Mouse (Mus musculus): Measurements from ENCODE around the gene Card9. TPM values are rescaled to one million over a fixed set of nuclear protein-coding genes. Genes with fewer than 3 reads are reported as not detected.
"Not testable (repeated sequence)": the region's sequence is repeated elsewhere in the genome, so short reads cannot be mapped to it uniquely, and the experiment has no call there.

The Card9 gene
- polyA plus RNA-seq, 1 experiment from 2014 or later, result 0.51 TPM

DNA sequence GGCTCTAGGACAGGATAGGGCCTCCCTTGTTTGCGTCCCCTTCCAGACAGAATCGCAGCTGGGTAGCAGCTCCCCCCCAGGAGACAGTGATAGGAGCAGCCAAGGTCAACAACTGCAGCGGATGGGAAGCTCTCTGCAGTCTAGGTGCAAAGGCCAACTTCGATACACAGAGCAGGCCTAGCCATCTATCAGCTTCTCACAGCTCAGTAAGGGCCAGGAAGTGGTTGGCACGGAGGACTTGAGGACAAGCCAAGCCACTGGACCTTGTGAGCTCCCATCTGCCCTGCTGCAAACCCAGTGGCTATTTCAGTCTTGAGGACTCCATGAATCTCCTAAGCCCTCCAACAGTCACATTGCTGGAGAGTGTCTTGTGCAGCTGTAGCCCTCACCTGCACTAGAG is 38.9 kb upstream of the Card9 start:
- H3K4me2 ChIP-seq (replicated peaks; ENCODE audit: low read depth, low read length), result no peak overlapping the region
- H3K4me1 ChIP-seq (ENCODE audit: control insufficient read depth, insufficient read depth, low read length), result no peaks in the 10 kb centered on the region
- ATAC-seq (ENCODE audit: insufficient number of reproducible peaks, insufficient read depth, low FRiP score, low read depth), result no peak
- no peaks in the 10 kb centered on the region for H3K9me3 ChIP-seq (ENCODE audit: control insufficient read depth, low read depth, low read length)
- no peak overlapping the region for H3K9ac ChIP-seq (replicated peaks; ENCODE audit: low read depth, low read length)
- H3K27me3 ChIP-seq (ENCODE audit: control insufficient read depth, insufficient read depth, low read length), result no peaks in the 10 kb centered on the region
- H3K4me3 ChIP-seq (ENCODE audit: low read depth, low read length), result no peak overlapping the region
- H3K27ac ChIP-seq (ENCODE audit: low read length), result no peak overlapping the region
- WGBS, result 81% methylated on average over 5 of the region's 5 CpGs
- H3K36me3 ChIP-seq (ENCODE audit: control insufficient read depth, insufficient read depth, low read length), result peaks cover 70% of the 10 kb centered on the region

DNA sequence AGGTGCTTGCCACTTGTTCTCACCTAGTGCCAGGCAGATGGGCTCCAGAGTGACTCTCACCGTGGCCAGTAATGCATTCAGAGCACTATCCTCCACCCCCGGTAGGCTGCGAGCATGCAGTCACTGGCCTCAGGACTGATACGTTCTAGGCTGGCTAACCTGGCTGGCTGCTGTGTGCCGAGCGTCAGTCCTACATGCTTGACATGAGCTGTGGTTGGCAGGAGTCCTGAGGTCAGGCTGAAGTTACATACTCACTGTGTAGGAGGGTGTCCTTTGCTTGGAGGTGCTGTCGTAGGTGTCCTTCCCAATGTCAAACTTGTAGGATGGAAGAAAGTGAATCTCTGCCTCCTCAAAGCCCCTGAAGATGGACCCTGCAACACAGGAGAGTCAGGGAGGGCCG is 38.3 kb upstream of the Card9 start:
- no peak overlapping the region for H3K27ac ChIP-seq (ENCODE audit: low read length)
- WGBS, result 88% methylated on average over 8 of the region's 8 CpGs

DNA sequence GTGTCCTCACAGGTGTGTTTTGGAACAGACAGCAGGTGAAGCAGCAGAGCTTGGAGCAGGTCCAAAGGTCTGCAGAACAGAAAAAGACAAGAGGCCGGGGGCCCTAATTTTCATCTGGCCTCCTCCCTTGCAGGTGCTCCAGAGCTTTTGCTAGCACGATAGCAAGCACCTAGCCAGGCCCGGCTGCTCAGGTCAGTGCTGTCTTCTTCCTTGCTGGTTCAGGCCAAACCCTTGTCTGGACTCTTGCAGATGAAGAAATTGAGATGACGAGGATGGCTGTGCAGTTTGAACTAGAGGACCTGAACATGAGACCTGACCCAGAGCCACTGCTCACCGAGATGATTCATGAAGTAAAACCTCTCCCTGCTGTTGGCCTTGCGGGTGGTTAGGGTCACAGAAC is 30.9 kb upstream of the Card9 start:
- Histone ChIP-seq H3K4me3 (ENCODE audit: low read depth, low read length) (no peak overlapping the region), H3K4me2 (replicated peaks; ENCODE audit: low read depth, low read length) (no peak overlapping the region), H3K9ac (replicated peaks; ENCODE audit: low read depth, low read length) (no peak overlapping the region), H3K27me3 (ENCODE audit: control insufficient read depth, insufficient read depth, low read length) (no peaks in the 10 kb centered on the region), H3K27ac (ENCODE audit: low read length) (no peak overlapping the region), H3K36me3 (ENCODE audit: control insufficient read depth, insufficient read depth, low read length) (peaks cover 70% of the 10 kb centered on the region), H3K4me1 (ENCODE audit: control insufficient read depth, insufficient read depth, low read length) (peaks cover 9% of the 10 kb centered on the region; the same call in 1 of the 2 replicates), H3K9me3 (ENCODE audit: control insufficient read depth, low read depth, low read length) (no peaks in the 10 kb centered on the region)
- ATAC-seq (ENCODE audit: insufficient number of reproducible peaks, insufficient read depth, low FRiP score, low read depth), result no peak
- WGBS, result 95% methylated on average over 6 of the region's 6 CpGs

More for the DNA sequence above, 38.3 kb upstream of the Card9 start:
- peaks cover 77% of the 10 kb centered on the region for H3K36me3 ChIP-seq (ENCODE audit: control insufficient read depth, insufficient read depth, low read length)
- H3K27me3 ChIP-seq (ENCODE audit: control insufficient read depth, insufficient read depth, low read length), result no peaks in the 10 kb centered on the region
- H3K4me2 ChIP-seq (replicated peaks; ENCODE audit: low read depth, low read length), result no peak overlapping the region
- no peaks in the 10 kb centered on the region for H3K4me1 ChIP-seq (ENCODE audit: control insufficient read depth, insufficient read depth, low read length)
- H3K4me3 ChIP-seq (ENCODE audit: low read depth, low read length), result no peak overlapping the region
- ATAC-seq (ENCODE audit: insufficient number of reproducible peaks, insufficient read depth, low FRiP score, low read depth), result no peak
- H3K9me3 ChIP-seq (ENCODE audit: control insufficient read depth, low read depth, low read length), result no peaks in the 10 kb centered on the region
- no peak overlapping the region for H3K9ac ChIP-seq (replicated peaks; ENCODE audit: low read depth, low read length)

DNA sequence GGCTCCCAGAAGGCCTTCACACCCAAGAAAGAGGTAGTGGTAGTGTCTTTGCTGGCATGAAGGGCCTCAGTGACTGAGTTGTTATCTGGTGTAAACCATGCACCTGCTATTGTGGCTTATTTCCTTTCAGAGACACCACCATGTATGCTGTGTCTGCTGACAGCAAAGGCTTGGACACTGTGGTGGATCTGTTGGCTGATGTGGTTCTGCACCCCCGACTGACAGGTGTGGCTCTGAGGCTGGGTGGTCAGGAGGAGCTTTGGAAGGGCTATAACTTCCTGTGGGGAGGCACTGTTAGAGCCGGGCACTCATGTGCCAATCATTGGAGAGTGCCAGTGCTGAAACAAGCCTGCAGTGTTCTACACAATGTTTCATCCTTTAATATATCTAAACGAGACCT is 30.2 kb upstream of the Card9 start:
- Histone ChIP-seq H3K4me2 (replicated peaks; ENCODE audit: low read depth, low read length) (no peak overlapping the region), H3K36me3 (ENCODE audit: control insufficient read depth, insufficient read depth, low read length) (peaks cover 70% of the 10 kb centered on the region), H3K4me3 (ENCODE audit: low read depth, low read length) (no peak overlapping the region), H3K27ac (ENCODE audit: low read length) (no peak overlapping the region), H3K9me3 (ENCODE audit: control insufficient read depth, low read depth, low read length) (no peaks in the 10 kb centered on the region), H3K27me3 (ENCODE audit: control insufficient read depth, insufficient read depth, low read length) (no peaks in the 10 kb centered on the region), H3K4me1 (ENCODE audit: control insufficient read depth, insufficient read depth, low read length) (peaks cover 9% of the 10 kb centered on the region; the same call in 1 of the 2 replicates), H3K9ac (replicated peaks; ENCODE audit: low read depth, low read length) (no peak overlapping the region)
- 85% methylated on average over 3 of the region's 3 CpGs for WGBS
- ATAC-seq (ENCODE audit: insufficient number of reproducible peaks, insufficient read depth, low FRiP score, low read depth), result no peak

DNA sequence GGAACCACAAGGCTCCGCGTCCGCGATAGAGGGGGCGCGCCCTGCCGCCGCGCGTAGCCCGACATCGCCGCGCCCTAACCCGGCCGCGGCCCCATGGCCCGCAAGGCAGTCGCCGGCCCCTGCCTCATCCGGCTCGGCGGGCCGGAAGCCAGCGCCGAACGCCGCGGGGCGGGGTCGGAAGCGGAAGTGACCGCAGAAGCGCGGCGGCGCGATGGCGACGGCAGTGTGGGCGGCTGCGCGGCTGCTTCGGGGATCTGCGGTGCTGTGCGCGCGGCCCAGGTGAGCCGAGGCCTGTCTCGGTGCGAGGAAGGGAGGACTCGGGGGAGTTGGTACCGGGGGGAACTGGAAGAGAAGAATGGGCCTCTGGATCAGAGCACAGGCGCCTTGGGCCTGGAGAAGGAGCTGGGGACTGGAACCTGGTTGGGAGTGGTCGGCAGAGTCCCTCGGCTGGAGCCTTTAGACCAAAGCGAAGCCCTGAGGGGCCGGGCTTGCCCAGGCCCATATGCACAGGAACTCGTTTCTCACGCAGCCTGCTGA is 28.5 kb upstream of the Card9 start, which contains the start of the genes Entr1 and Pmpca:
Gene Entr1 (minus strand): TSS at position 163 of the 537 bp plus-strand sequence.
Gene Pmpca (plus strand): TSS at position 186 of the 537 bp plus-strand sequence.
- under 1% methylated on average over 55 of the region's 60 CpGs for WGBS
- H3K36me3 ChIP-seq (ENCODE audit: control insufficient read depth, insufficient read depth, low read length), result peaks cover 69% of the 10 kb centered on the region

DNA sequence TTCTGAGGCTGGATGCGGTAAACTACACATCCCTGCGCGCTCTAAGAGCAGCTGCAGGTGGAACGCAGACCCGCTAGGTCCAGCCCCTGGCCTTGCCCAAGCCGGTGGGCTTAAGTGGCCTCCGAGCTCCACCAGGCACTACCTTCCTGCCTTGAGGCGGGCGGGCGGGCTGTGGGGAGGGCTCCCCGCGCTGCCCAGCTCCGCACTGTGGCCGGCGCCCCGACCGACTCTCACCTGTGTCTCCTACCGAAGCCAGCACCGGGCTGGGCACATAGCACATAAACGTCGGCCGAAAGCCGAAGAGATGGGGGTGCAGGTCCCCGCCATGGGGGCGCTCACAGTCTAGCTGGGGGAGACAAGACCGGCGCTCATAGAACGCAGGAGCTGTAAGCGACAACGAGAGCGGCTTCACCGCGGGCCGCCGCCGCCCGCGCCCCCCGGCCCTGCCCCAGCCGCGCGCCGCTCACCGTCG is 28.0 kb upstream of the Card9 start:
- Histone ChIP-seq H3K9me3 (ENCODE audit: control insufficient read depth, low read depth, low read length) (no peaks in the 10 kb centered on the region), H3K4me2 (replicated peaks; ENCODE audit: low read depth, low read length) (peak overlapping the region; percentile 93), H3K36me3 (ENCODE audit: control insufficient read depth, insufficient read depth, low read length) (peaks cover 67% of the 10 kb centered on the region), H3K4me3 (ENCODE audit: low read depth, low read length) (peak overlapping the region; percentile 96), H3K27ac (ENCODE audit: low read length) (peak overlapping the region; percentile 24; the same call in 1 of the 2 replicates), H3K27me3 (ENCODE audit: control insufficient read depth, insufficient read depth, low read length) (no peaks in the 10 kb centered on the region), H3K4me1 (ENCODE audit: control insufficient read depth, insufficient read depth, low read length) (peaks cover 9% of the 10 kb centered on the region; the same call in 1 of the 2 replicates), H3K9ac (replicated peaks; ENCODE audit: low read depth, low read length) (peak overlapping the region; percentile 78)
- under 1% methylated on average over 45 of the region's 45 CpGs for WGBS
- ATAC-seq (ENCODE audit: insufficient number of reproducible peaks, insufficient read depth, low FRiP score, low read depth), result peak; percentile 46

More for the DNA sequence above, 28.5 kb upstream of the Card9 start, which contains the start of the genes Entr1 and Pmpca:
- peak within 1 kb of the TSS; percentile 78 for H3K9ac ChIP-seq (replicated peaks; ENCODE audit: low read depth, low read length)
- H3K4me2 ChIP-seq (replicated peaks; ENCODE audit: low read depth, low read length), result peak within 1 kb of the TSS; percentile 93
- peak within 1 kb of the TSS; percentile 24; the same call in 1 of the 2 replicates for H3K27ac ChIP-seq (ENCODE audit: low read length)
- ATAC-seq (ENCODE audit: insufficient number of reproducible peaks, insufficient read depth, low FRiP score, low read depth), result peak; percentile 88
- H3K9me3 ChIP-seq (ENCODE audit: control insufficient read depth, low read depth, low read length), result no peaks in the 10 kb centered on the region
- peaks cover 9% of the 10 kb centered on the region; the same call in 1 of the 2 replicates for H3K4me1 ChIP-seq (ENCODE audit: control insufficient read depth, insufficient read depth, low read length)
- no peaks in the 10 kb centered on the region for H3K27me3 ChIP-seq (ENCODE audit: control insufficient read depth, insufficient read depth, low read length)
- H3K4me3 ChIP-seq (ENCODE audit: low read depth, low read length), result peak within 1 kb of the TSS; percentile 96

DNA sequence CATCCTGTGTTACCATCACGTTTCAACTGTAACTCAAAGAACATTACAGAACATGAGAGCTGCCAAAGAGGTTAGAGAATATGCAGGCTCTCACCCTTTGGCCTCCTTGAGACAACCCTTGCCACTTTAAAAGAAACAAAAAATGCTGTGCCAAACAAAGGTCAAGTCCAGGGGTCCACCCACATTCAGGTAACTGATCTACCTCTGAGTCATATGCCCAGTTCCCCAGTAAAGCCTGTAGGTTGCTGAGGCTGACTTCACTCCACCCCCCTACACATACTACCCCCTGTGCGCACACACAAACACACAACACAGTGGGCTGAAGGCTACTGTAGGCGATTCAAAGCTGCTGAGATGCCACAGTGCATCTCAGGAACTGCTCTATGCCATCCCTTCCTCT is 27.0 kb upstream of the Card9 start:
- no peak for ATAC-seq (ENCODE audit: insufficient number of reproducible peaks, insufficient read depth, low FRiP score, low read depth)
- H3K27me3 ChIP-seq (ENCODE audit: control insufficient read depth, insufficient read depth, low read length), result no peaks in the 10 kb centered on the region
- H3K4me2 ChIP-seq (replicated peaks; ENCODE audit: low read depth, low read length), result peak overlapping the region; percentile 93; the same call in 1 of the 2 replicates
- H3K27ac ChIP-seq (ENCODE audit: low read length), result no peak overlapping the region
- peaks cover 9% of the 10 kb centered on the region; the same call in 1 of the 2 replicates for H3K4me1 ChIP-seq (ENCODE audit: control insufficient read depth, insufficient read depth, low read length)
- peaks cover 64% of the 10 kb centered on the region for H3K36me3 ChIP-seq (ENCODE audit: control insufficient read depth, insufficient read depth, low read length)
- H3K4me3 ChIP-seq (ENCODE audit: low read depth, low read length), result peak overlapping the region; percentile 96; the same call in 1 of the 2 replicates
- 91% methylated on average over 3 of the region's 3 CpGs for WGBS
- H3K9me3 ChIP-seq (ENCODE audit: control insufficient read depth, low read depth, low read length), result no peaks in the 10 kb centered on the region
- no peak overlapping the region for H3K9ac ChIP-seq (replicated peaks; ENCODE audit: low read depth, low read length)

DNA sequence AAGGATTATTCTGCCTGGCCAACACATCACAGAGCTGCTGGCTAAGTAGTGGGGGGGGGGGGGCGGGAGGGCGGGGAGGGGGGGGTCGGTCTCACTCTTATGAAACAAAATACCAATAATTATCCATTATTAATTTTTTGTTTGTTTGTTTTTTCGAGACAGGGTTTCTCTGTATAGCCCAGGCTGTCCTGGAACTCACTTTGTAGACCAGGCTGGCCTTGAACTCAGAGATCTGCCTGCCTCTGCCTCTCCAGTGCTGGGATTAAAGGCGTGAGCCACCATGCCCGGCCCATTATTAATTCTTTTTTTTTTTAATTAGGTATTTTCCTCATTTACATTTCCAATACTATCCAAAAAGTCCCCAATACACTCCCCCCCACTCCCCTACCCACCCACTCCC is 20.2 kb upstream of the Card9 start:
- H3K9me3 ChIP-seq (ENCODE audit: control insufficient read depth, low read depth, low read length); H3K4me1 ChIP-seq (ENCODE audit: control insufficient read depth, insufficient read depth, low read length); H3K27me3 ChIP-seq (ENCODE audit: control insufficient read depth, insufficient read depth, low read length); ATAC-seq (ENCODE audit: insufficient number of reproducible peaks, insufficient read depth, low FRiP score, low read depth); H3K27ac ChIP-seq (ENCODE audit: low read length): not testable (repeated sequence)
- peak overlapping the region; percentile 67 for H3K4me2 ChIP-seq (replicated peaks; ENCODE audit: low read depth, low read length)
- H3K9ac ChIP-seq (replicated peaks; ENCODE audit: low read depth, low read length), result peak overlapping the region; percentile 78; the same call in 1 of the 2 replicates
- WGBS, result 28% methylated on average over 6 of the region's 6 CpGs
- H3K4me3 ChIP-seq (ENCODE audit: low read depth, low read length), result peak overlapping the region; percentile 89
- peaks cover 50% of the 10 kb centered on the region for H3K36me3 ChIP-seq (ENCODE audit: control insufficient read depth, insufficient read depth, low read length)

All from stomach, embryonic 14.5 days (tissue).